Mouse (Mus musculus) embryonic facial prominence, embryonic 14.5 days (tissue): ENCODE measurements around the gene Mad2l2. TPM values are rescaled to one million over a fixed set of nuclear protein-coding genes. Genes with fewer than 3 reads are reported as not detected.
"Not testable (repeated sequence)": the region's sequence is repeated elsewhere in the genome, so short reads cannot be mapped to it uniquely, and the experiment has no call there.

Experiments
- ATAC-seq: fragments of 200-750 bp; cut with Nextera tagmentation; 2 replicates; pipeline ENCODE4 v1.8.0; 2017; ENCODE audit warnings: low read depth, moderate number of reproducible peaks, moderate TSS enrichment
- DNase-seq: peaks from one replicate; pipeline ENCODE4 v3.0.0-alpha.2; 2015; ENCODE audit warnings: low spot score
- H3K27ac ChIP-seq: fragments of 300-500 bp; sonication (generic); replicated peaks from 2 replicates; pipeline ENCODE4 v1.5.1; 2014; ENCODE audit warnings: low read depth, mild to moderate bottlenecking, low read length, moderate library complexity
- H3K27me3 ChIP-seq: fragments of 300-500 bp; sonication (generic); replicated peaks from 2 replicates; pipeline ENCODE4 v1.6.1; 2014; ENCODE audit warnings: low read length; ENCODE audit not compliant: control insufficient read depth, insufficient read depth
- H3K36me3 ChIP-seq: fragments of 300-500 bp; sonication (generic); 2 replicates; pipeline ENCODE4 v1.6.1; 2014; ENCODE audit warnings: low read length, mixed read lengths; ENCODE audit not compliant: control insufficient read depth, insufficient read depth
- H3K4me1 ChIP-seq: fragments of 300-500 bp; sonication (generic); 2 replicates; pipeline ENCODE4 v1.6.1; 2014; ENCODE audit warnings: antibody characterized with exemption, low read length; ENCODE audit not compliant: control insufficient read depth, insufficient read depth
- H3K4me2 ChIP-seq: fragments of 300-500 bp; sonication (generic); 2 replicates; pipeline ENCODE4 v1.6.1; 2014; ENCODE audit warnings: low read depth, mild to moderate bottlenecking, low read length, moderate library complexity, mixed read lengths
- H3K4me3 ChIP-seq: fragments of 300-500 bp; sonication (generic); 2 replicates; pipeline ENCODE4 v1.5.1; 2014; ENCODE audit warnings: low read depth, mild to moderate bottlenecking, low read length
- H3K9ac ChIP-seq: fragments of 300-500 bp; sonication (generic); 2 replicates; pipeline ENCODE4 v1.6.1; 2014; ENCODE audit warnings: low read depth, mild to moderate bottlenecking, low read length, moderate library complexity, mixed read lengths
- H3K9me3 ChIP-seq: fragments of 300-500 bp; sonication (generic); 2 replicates; pipeline ENCODE4 v1.6.1; 2016; ENCODE audit warnings: low read length; ENCODE audit not compliant: control insufficient read depth
- WGBS: fragments of 180-500 bp; shearing (Covaris S2); extraction: QIAGEN DNeasy Blood & Tissue Kit; methylation state at CpG from one replicate; pipeline ENCODE4 v1.1.7; 2014; 5-methylcytosine and 5-hydroxymethylcytosine counted together
- polyA plus RNA-seq: library from polyadenylated mRNA; unstranded; fragments of >200 nt; fragmentation: Nextera tagmentation; extraction: Ambion mirVana; gene quantifications from 2 replicates; pipeline ENCODE4 v1.2.1, GENCODE M21; 2014

Mad2l2 gene
- polyA plus RNA-seq, 1 experiment from 2014 or later: 51.1 TPM

DNA sequence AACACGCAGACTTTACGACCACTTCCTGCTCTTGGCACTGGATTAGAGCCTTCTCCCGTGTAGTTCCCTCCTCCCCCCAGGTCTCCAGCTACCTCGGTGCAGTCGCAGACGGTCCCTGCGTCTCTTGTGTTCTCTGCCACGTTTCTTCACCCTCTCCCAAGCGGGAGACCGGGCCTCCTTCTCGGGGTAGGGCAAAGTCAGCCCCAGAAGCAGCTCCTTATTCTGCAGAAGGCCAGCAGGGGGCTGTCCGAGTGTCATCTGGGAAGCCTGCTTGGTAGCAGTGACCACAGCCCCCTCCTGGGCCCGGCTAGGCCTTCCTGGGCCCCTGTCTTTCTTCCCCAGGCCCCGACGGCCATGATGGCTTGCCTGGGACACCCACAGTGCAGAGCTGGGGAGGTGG lies 14.7 kb upstream of the Mad2l2 start:
- WGBS: 6% methylated on average over 15 of the region's 15 CpGs
- peak; percentile 38; the same call in 1 of the 2 replicates for ATAC-seq
- H3K4me3 ChIP-seq: no peak overlapping the region
- no peaks in the 10 kb centered on the region for H3K4me1 ChIP-seq
- H3K36me3 ChIP-seq: no peaks in the 10 kb centered on the region
- H3K27ac ChIP-seq: no peak overlapping the region
- H3K9me3 ChIP-seq: no peaks in the 10 kb centered on the region
- DNase-seq: peak; percentile 43
- H3K27me3 ChIP-seq: no peaks in the 10 kb centered on the region
- H3K4me2 ChIP-seq: peak overlapping the region; percentile 20; the same call in 1 of the 2 replicates
- peak overlapping the region; percentile 43 for H3K9ac ChIP-seq

DNA sequence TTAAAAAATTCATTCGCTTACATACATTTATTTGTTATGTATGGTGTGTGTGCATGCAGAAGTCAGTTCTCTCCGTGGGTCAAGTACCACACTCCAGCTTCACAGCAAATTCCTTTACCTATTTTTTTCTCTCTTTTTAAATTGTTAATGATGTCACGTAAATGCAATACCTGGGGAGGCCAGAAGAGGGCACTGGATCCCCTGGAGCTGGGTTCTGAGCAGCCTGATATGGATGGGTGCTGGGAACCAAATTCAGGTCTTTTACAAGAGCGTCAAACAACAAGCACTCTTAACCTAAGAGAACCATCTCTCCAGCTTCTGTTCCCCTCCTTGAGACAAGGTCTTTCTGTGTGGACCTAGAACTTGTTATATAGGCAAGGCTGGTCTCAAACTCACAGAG lies 13.5 kb upstream of the Mad2l2 start:
- WGBS: 73% methylated on average over 4 of the region's 4 CpGs
- H3K27me3 ChIP-seq: no peaks in the 10 kb centered on the region

DNA sequence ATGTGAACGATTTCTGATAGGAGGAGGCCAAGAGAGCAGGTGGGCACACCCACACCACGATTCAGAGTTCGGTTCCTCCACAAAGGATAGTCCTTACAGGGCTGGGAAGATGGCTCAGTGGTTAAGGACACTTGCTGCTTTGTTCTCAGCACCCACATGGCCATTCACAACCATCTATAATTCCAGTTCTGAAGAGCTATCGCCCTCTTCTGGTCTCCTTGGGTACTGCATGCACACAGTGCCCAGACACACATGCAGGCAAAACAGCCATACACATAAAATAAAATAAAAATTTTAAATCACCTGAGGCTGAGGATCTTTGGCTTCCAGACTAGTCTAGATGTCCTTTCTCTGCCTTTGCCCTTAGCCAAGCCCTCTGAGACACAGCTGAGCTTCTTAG lies 12.8 kb upstream of the Mad2l2 start:
- Histone ChIP-seq H3K27ac (no peak overlapping the region), H3K27me3 (no peaks in the 10 kb centered on the region), H3K4me3 (no peak overlapping the region), H3K4me2 (no peak overlapping the region), H3K4me1 (no peaks in the 10 kb centered on the region), H3K9me3 (no peaks in the 10 kb centered on the region), H3K9ac (no peak overlapping the region), H3K36me3 (no peaks in the 10 kb centered on the region)
- 73% methylated on average over 4 of the region's 4 CpGs for WGBS
- DNase-seq: no peak
- ATAC-seq: no peak

More for the DNA sequence above, 13.5 kb upstream of the Mad2l2 start:
- no peak overlapping the region for H3K4me2 ChIP-seq
- H3K36me3 ChIP-seq: no peaks in the 10 kb centered on the region
- no peak overlapping the region for H3K27ac ChIP-seq
- no peak for DNase-seq
- H3K9ac ChIP-seq: no peak overlapping the region
- H3K9me3 ChIP-seq: no peaks in the 10 kb centered on the region
- no peaks in the 10 kb centered on the region for H3K4me1 ChIP-seq
- no peak for ATAC-seq
- H3K4me3 ChIP-seq: no peak overlapping the region

DNA sequence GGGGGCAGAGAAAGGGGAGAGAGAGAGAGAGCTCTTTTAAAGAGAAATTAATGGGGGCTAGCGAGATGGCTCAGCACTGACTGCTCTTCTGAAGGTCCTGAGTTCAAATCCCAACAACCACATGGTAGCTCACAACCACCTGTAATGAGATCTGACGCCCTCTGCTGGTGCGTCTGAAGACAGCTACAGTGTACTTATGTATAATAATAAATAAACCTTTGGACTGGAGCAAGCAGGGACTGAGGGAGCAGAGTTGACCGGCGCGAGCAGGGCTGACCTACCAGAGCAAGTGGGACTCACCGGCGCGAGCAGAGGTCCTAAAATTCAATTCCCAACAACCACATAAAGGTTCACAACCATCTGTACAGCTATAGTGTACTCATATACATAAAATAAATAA lies 10.6 kb upstream of the Mad2l2 start:
- not testable (repeated sequence) for DNase-seq, H3K27ac ChIP-seq, H3K4me1 ChIP-seq, H3K9me3 ChIP-seq, H3K27me3 ChIP-seq, H3K9ac ChIP-seq, H3K36me3 ChIP-seq, ATAC-seq, H3K4me2 ChIP-seq, H3K4me3 ChIP-seq
- WGBS: 89% methylated on average over 9 of the region's 9 CpGs

DNA sequence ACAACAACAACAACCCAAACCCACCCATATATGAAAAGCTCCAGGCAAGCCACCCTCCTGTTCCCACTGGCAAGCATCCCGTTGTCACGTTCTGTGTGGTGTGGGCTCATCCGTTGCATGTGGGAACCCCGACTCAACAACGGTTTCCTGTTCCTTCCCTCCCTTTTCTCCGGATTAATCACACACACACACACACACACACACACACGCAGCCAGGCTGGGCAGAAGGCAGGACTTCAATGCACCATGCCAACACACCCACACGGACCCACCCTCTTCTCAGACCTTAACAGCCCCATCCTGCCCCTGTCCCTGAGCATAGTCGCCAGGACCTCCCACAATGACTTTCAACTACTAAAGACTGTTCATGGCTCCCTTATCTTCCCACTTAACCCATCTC lies 9.6 kb upstream of the Mad2l2 start:
- Histone ChIP-seq H3K4me3 (no peak overlapping the region), H3K27ac (no peak overlapping the region), H3K27me3 (no peaks in the 10 kb centered on the region), H3K36me3 (no peaks in the 10 kb centered on the region), H3K4me2 (no peak overlapping the region), H3K4me1 (no peaks in the 10 kb centered on the region), H3K9me3 (no peaks in the 10 kb centered on the region), H3K9ac (no peak overlapping the region)
- ATAC-seq (no peak), DNase-seq (no peak)
- WGBS: 79% methylated on average over 9 of the region's 9 CpGs

DNA sequence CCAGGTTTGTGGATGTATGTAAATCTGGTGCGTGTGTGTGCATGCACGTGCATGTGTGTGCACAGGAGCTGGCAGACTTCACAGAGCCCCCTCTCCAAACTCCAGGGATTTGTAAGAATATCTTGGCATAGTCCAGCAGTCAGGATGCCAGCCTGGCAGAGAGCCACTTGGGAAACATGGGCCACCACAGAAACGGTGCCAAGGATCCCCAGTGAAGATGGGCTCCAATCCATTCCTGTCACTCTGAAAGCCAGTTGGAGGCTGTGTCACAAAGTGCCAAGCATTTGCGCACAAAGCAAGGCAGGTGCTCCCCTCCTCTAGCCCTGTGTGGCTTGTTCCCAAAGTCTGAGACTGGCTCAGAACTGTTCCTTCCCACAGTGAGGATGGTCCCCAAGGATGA lies 8.8 kb upstream of the Mad2l2 start:
- no peak overlapping the region for H3K27ac ChIP-seq
- no peaks in the 10 kb centered on the region for H3K27me3 ChIP-seq
- no peaks in the 10 kb centered on the region for H3K36me3 ChIP-seq
- H3K4me3 ChIP-seq: no peak overlapping the region
- DNase-seq (no peak), ATAC-seq (no peak; the same call in 1 of the 2 replicates)
- H3K4me1 ChIP-seq: no peaks in the 10 kb centered on the region
- 72% methylated on average over 4 of the region's 4 CpGs for WGBS
- no peak overlapping the region for H3K4me2 ChIP-seq
- no peak overlapping the region for H3K9ac ChIP-seq
- no peaks in the 10 kb centered on the region for H3K9me3 ChIP-seq

DNA sequence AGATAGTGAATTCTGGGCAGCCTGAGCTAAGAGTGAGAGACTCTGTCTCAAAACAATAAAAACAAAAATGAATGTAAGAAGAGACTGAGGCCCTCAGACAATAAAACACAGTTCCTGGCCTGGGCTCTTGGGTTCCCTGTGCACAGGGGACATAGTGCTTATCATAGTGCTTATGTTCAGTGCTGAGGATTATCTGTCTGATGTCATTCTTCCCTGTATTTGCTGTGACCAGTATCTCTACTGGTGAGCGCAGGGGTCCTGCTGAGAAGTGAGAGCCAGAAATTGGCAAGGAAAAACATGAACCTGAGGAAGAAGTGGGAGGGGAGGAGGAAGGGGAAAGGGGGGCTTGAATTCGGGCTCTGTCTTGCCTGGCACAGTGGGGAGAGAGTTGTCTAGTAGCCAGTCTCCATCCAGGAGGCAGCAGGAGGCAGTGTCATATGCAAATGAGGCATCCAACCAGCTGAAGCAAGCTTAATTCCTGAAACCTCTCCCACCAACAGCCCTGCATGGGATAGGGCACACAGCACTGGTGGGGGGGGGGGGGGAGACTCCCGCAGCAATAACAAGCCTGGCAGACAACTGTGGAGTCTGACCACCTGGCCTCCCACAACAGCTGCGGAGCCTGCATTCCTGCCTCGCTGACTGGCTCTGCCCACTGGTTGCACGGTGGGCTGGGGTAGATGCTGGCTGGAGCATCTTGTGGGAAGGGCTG lies 8.0 kb upstream of the Mad2l2 start:
- peak; percentile 75 for DNase-seq
- no peaks in the 10 kb centered on the region for H3K4me1 ChIP-seq
- no peaks in the 10 kb centered on the region for H3K36me3 ChIP-seq
- H3K9ac ChIP-seq: no peak overlapping the region
- peak; percentile 91 for ATAC-seq
- no peaks in the 10 kb centered on the region for H3K27me3 ChIP-seq
- H3K4me2 ChIP-seq: no peak overlapping the region
- no peak overlapping the region for H3K4me3 ChIP-seq
- H3K27ac ChIP-seq: peak overlapping the region; percentile 13
- 31% methylated on average over 2 of the region's 6 CpGs for WGBS
- no peaks in the 10 kb centered on the region for H3K9me3 ChIP-seq

DNA sequence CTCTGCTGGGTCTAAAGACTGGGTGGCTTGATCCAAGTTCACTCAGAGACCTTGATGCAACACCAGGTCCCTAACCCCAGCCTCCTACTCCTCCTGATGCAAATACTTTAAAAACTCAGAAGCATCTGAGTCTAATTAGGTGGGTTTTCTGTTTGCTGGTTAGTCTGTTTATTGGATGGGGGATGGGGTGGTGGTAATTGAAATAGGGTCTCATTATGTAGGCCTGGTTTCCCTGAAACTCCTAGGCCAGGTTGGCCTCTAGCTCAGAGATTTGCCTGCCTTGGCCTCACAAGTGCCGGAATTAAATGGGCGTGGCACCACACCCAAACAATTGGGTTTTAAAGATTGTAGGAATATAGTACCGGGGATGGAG lies 7.5 kb upstream of the Mad2l2 start:
- no peaks in the 10 kb centered on the region for H3K27me3 ChIP-seq
- DNase-seq (no peak), ATAC-seq (no peak)
- H3K9me3 ChIP-seq: no peaks in the 10 kb centered on the region
- H3K4me3 ChIP-seq: no peak overlapping the region
- H3K4me2 ChIP-seq: no peak overlapping the region
- no peaks in the 10 kb centered on the region for H3K36me3 ChIP-seq
- no peak overlapping the region for H3K9ac ChIP-seq
- 68% methylated on average over 3 of the region's 3 CpGs for WGBS
- no peaks in the 10 kb centered on the region for H3K4me1 ChIP-seq
- peak overlapping the region; percentile 13 for H3K27ac ChIP-seq

DNA sequence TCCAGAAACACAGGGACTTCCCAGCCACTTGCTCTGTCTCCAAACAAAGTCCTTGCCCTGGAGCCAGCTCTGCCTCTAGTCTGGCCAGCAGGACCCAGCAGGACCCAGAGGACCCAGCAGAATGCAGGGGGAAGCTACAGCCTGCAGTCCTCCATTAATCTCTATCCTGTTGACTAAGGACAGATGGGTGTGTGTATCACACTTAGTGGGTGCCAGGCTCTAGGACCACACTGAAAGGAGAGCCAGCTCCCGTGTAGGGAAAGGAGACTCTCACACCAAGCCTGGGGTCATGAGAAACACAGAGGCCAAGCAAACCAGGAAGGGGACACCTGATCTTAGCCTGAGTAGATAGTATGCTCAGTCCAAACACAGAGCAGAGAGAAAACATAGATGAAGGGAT lies 1.9 kb upstream of the Mad2l2 start:
- peaks cover 6% of the 10 kb centered on the region; the same call in 1 of the 2 replicates for H3K4me1 ChIP-seq
- ATAC-seq (no peak), DNase-seq (no peak)
- 38% methylated on average over 1 of the region's 1 CpGs for WGBS
- peaks cover 18% of the 10 kb centered on the region for H3K27me3 ChIP-seq
- no peak overlapping the region for H3K9ac ChIP-seq
- no peaks in the 10 kb centered on the region for H3K36me3 ChIP-seq
- H3K9me3 ChIP-seq: no peaks in the 10 kb centered on the region
- H3K4me2 ChIP-seq: no peak overlapping the region
- no peak overlapping the region for H3K27ac ChIP-seq
- no peak overlapping the region for H3K4me3 ChIP-seq
